Mouse (Mus musculus) G1E (cell line): ENCODE data around the gene Depdc7. TPM values are rescaled to one million over a fixed set of nuclear protein-coding genes. Genes with fewer than 3 reads are reported as not detected.

ENCODE experiments used
- ATAC-seq: 2 replicates; pipeline ENCODE4 v1.8.0; 2016; ENCODE audit warnings: mild to moderate bottlenecking; ENCODE audit not compliant: insufficient number of reproducible peaks, poor library complexity, low FRiP score, severe bottlenecking; ENCODE audit errors: extremely low read depth
- DNase-seq: peaks from one replicate; pipeline ENCODE4 v3.0.0; 2012; ENCODE audit warnings: low spot score
- H3K27me3 ChIP-seq: 2 replicates; pipeline ENCODE4 v1.6.1; 2012; ENCODE audit warnings: mild to moderate bottlenecking, low read length, inconsistent platforms; ENCODE audit not compliant: insufficient read depth
- H3K36me3 ChIP-seq: replicated peaks from 2 replicates; pipeline ENCODE3; 2012; ENCODE audit warnings: mild to moderate bottlenecking, inconsistent platforms
- H3K4me1 ChIP-seq: 2 replicates; pipeline ENCODE4 v1.6.1; 2012; ENCODE audit warnings: low read depth, low read length, inconsistent platforms, mixed read lengths; ENCODE audit not compliant: insufficient read depth
- H3K4me3 ChIP-seq: 2 replicates; pipeline ENCODE4 v1.5.1; 2012; ENCODE audit warnings: low read depth, mild to moderate bottlenecking, inconsistent platforms, low read length, moderate library complexity, mixed read lengths
- H3K9me3 ChIP-seq: replicated peaks from 2 replicates; pipeline ENCODE4 v1.6.1; 2012; ENCODE audit warnings: inconsistent platforms
- CTCF ChIP-seq: IDR thresholded peaks from 2 replicates; pipeline ENCODE4 v1.5.1; 2012; ENCODE audit warnings: low read depth, low read length, inconsistent platforms, mixed read lengths
- GATA1 ChIP-seq: IDR thresholded peaks from 2 replicates; pipeline ENCODE4 v1.6.1; 2012; ENCODE audit warnings: borderline replicate concordance, low read length, inconsistent platforms, mixed read lengths
- GATA2 ChIP-seq: IDR thresholded peaks from 2 replicates; pipeline ENCODE4 v1.6.1; 2012; ENCODE audit warnings: low read depth, low read length, inconsistent platforms, borderline replicate concordance
- POLR2AphosphoS5 ChIP-seq: IDR thresholded peaks from 2 replicates; pipeline ENCODE4 v1.6.1; 2012; ENCODE audit warnings: low read depth, low read length, inconsistent platforms; ENCODE audit not compliant: insufficient replicate concordance
- TAL1 ChIP-seq: conservative IDR thresholded peaks from 2 replicates; pipeline ENCODE4 v1.6.1; 2012; ENCODE audit warnings: low read depth, low read length, inconsistent platforms, mixed read lengths
- polyA plus RNA-seq: library from polyadenylated mRNA; stranded (reverse); fragments of >175 nt; gene quantifications from 2 replicates; pipeline ENCODE4 v1.2.3, GENCODE M21; 2012
- total RNA-seq, 2 experiments: library from RNA; stranded (forward) in 1 of 2; stranded (reverse) in 1 of 2; fragments of 200-1000 nt in 1 of 2; fragments of >200 nt in 1 of 2; fragmentation: Nextera tagmentation in 1 of 2; gene quantifications; 2 replicates each; pipeline ENCODE4 v1.2.3; 2014 to 2017

Depdc7 gene
- total and polyA plus RNA-seq, 3 experiments: 1.4 to 7.0 (median 2.4) TPM

DNA sequence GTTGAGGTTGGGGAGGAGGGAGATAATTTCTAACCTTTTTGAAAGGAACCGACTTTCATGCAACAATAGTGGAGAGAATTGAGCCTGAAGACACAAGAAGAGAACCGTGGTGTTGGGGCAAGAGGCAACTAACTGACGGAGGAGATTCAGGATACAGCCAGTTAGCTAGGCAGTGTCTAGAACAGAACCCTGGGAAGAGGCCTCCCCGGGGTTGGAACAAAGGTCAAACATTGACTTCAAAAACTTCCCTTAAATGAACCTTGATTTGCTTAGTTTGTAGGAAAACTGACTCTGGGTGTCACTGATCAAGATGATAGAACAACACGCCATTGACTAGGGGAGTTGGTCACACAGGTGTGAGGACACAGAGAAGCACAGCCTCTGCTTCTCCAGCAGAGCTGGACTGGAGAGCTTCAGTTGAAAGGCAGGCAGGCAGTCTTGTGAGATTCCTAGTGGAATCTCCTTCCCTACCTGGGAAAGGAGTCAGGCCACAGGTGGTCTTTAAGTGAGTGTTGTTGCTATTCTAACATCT, 6.0 kb upstream of the Depdc7 start:
- peaks cover 2% of the 10 kb centered on the region; the same call in 1 of the 2 replicates for H3K27me3 ChIP-seq
- no peak overlapping the region for H3K4me3 ChIP-seq
- H3K9me3 ChIP-seq: no peaks in the 10 kb centered on the region
- TF ChIP-seq GATA1 (no peak), TAL1 (no peak), POLR2AphosphoS5 (no peak), GATA2 (no peak), CTCF (no peak)
- DNase-seq: no peak
- peaks cover 4% of the 10 kb centered on the region for H3K36me3 ChIP-seq
- no peak for ATAC-seq
- peaks cover 6% of the 10 kb centered on the region; the same call in 1 of the 2 replicates for H3K4me1 ChIP-seq

DNA sequence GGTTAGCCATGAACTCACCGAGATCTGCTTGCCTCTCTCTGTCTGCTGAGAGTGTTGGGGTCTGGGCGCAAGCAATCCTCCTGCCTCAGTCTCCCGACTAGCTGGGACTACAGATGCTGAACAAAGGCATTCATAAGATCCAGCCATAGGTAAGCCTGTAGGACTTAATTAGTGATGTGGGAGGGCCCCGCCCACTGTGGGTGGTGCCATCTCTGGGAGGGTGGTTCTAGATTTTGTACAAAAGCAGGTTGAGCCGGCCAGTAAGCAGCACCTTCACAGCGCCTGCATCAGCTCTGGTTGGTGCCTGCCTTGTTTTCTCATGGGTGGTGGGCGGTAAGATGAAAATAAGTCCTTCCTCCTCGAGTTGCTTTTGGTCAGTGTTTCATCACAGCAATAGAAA, 3.6 kb upstream of the Depdc7 start:
- no peak for ATAC-seq
- Histone ChIP-seq H3K4me3 (no peak overlapping the region), H3K36me3 (no peaks in the 10 kb centered on the region), H3K4me1 (peaks cover 14% of the 10 kb centered on the region), H3K27me3 (peaks cover 8% of the 10 kb centered on the region), H3K9me3 (no peaks in the 10 kb centered on the region)
- no peak for DNase-seq
- TF ChIP-seq GATA2 (no peak), GATA1 (no peak), POLR2AphosphoS5 (no peak), TAL1 (no peak), CTCF (no peak)

DNA sequence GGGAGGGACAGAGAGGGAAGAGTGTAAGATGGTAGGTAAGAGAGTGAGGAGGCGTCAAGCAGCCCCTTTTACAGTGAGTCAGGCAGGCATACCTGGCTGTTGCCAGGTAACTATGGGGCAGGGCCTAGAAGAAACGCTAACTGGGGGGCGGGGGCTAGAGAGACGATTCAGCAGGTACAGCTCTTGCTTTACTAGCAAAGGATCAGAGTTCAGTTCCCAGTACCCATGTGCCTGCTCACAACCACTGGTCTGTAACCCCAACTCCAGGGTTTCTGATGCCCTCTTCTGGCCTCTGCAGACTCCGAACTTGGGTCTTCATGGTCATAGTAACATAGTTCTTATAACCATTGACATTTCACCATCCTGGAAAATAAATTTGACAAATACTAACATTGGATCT, 1.3 kb upstream of the Depdc7 start:
- Histone ChIP-seq H3K4me1 (peaks cover 14% of the 10 kb centered on the region), H3K27me3 (peaks cover 18% of the 10 kb centered on the region), H3K36me3 (no peaks in the 10 kb centered on the region), H3K9me3 (no peaks in the 10 kb centered on the region), H3K4me3 (no peak overlapping the region)
- TF ChIP-seq TAL1 (no peak), CTCF (no peak), POLR2AphosphoS5 (no peak)
- ATAC-seq: no peak
- no peak for DNase-seq

DNA sequence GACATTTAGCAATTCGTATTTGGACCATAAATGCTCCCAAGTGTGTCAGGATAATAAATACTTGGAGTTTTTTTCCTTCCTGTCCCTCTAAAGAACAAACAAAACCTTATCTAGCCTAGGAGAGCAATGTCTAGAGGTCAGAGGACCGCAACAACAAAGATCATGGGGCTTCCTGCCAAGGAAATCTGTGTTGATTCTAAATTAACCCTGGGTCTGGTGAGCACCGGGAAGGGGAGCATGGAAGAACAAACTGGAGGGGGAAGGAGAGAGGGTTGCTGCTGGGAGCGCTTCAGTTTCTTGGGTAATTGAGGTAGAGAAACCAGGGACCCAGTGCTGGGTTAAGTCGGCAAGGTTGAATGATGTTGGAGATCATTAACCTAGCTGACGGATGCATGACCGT, 482 bp upstream of the Depdc7 start:
- peak overlapping the region; percentile 78; the same call in 1 of the 2 replicates for H3K4me3 ChIP-seq
- H3K36me3 ChIP-seq: no peaks in the 10 kb centered on the region
- DNase-seq (no peak), ATAC-seq (no peak)
- no peak for TF ChIP-seq GATA2
- TF ChIP-seq CTCF: no peak
- TF ChIP-seq POLR2AphosphoS5: no peak
- TF ChIP-seq TAL1: no peak
- TF ChIP-seq GATA1: no peak
- peaks cover 21% of the 10 kb centered on the region for H3K27me3 ChIP-seq
- H3K4me1 ChIP-seq: peaks cover 14% of the 10 kb centered on the region
- no peaks in the 10 kb centered on the region for H3K9me3 ChIP-seq

DNA sequence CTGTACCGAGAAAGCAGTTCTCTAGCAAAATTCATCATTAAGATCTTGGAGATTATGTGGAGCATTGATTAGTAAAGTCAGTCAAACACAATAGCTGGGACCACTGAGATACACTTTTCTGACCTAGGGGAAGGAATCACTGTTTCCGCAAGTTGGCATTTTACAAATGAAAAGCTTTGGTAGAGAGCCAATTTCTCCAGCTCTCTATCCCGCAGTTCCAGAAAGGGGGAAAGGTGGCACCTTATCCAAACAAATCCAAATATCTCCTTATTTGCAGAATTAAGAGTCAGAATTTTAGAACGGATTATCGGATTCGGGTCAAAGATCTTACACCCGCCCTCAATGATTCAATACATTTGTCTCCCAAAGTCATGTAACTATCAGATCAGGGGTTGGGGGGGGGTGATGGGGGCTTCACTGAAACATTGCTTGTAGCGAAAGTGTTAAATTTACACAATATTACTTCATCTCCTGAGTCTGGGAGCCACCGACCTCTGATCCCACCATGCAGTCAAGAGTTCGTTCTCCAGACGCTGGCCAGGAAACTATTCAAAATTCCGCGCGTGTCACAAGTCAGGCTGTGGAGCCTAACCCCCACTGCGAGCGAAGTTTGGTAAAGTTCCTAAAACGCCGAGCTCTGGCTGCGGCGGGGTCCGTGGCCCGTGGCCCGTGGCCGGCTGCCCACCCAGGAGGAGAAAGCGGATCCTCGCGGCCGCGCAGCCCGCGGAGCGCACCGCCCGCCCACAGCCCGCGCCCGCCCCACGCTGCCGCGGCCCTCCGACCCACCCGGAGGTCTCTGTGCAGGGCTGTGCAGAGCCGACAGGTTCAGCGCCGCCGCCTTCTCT, 560 bp downstream of the Depdc7 start:
- DNase-seq (no peak), ATAC-seq (no peak)
- Histone ChIP-seq H3K27me3 (peaks cover 21% of the 10 kb centered on the region), H3K4me1 (peaks cover 14% of the 10 kb centered on the region), H3K4me3 (peak overlapping the region; percentile 78), H3K9me3 (no peaks in the 10 kb centered on the region), H3K36me3 (no peaks in the 10 kb centered on the region)
- no peak for TF ChIP-seq CTCF

GRCm38 (mm10) chr2:104741015-104741758, 1.5 kb downstream of the Depdc7 start:
- ATAC-seq (no peak), DNase-seq (no peak)
- Histone ChIP-seq H3K4me1 (peaks cover 12% of the 10 kb centered on the region), H3K4me3 (no peak overlapping the region), H3K9me3 (no peaks in the 10 kb centered on the region), H3K36me3 (no peaks in the 10 kb centered on the region), H3K27me3 (peaks cover 26% of the 10 kb centered on the region)
- no peak for TF ChIP-seq TAL1
- no peak for TF ChIP-seq GATA2
- TF ChIP-seq GATA1: no peak
- no peak for TF ChIP-seq POLR2AphosphoS5
- no peak for TF ChIP-seq CTCF
